Mouse (Mus musculus) Patski (cell line): ENCODE data around the gene Esrrg. TPM values are rescaled to one million over a fixed set of nuclear protein-coding genes. Genes with fewer than 3 reads are reported as not detected.

ENCODE experiments used
- ATAC-seq: fragments of 100-300 bp; one replicate; pipeline ENCODE4 v1.8.0; 2021
- CTCF ChIA-PET: fragments of 350-600 bp; sonication (Branson Sonifier 250); formaldehyde crosslinking; loops from one replicate; lab custom pipeline; 2022; ENCODE audit warnings: inconsistent platforms; lab: Charles Lee
- POLR2A ChIA-PET: fragments of 350-600 bp; sonication (Branson Sonifier 250); formaldehyde crosslinking; loops from one replicate; lab custom pipeline; 2022; ENCODE audit warnings: antibody characterized with exemption, inconsistent platforms; lab: Charles Lee
- DNase-seq: peaks from one replicate; pipeline ENCODE4 v3.0.0-alpha.2; 2011; ENCODE audit warnings: low read depth, low spot score
- H3K27me3 ChIP-seq: fragments of 371-371 bp; one replicate; pipeline ENCODE4 v1.5.1; 2021
- CTCF ChIP-seq: fragments of 100-300 bp; IDR thresholded peaks from one replicate; pipeline ENCODE4 v1.5.1; 2021
- in situ Hi-C: fragments of 300-500 bp; cut with MboI; formaldehyde crosslinking; loops from 3 replicates; pipeline ENCODE4 v1.11.1; 2018; ENCODE audit warnings: low pct_unique_long_range_greater_than_20kb, mixed read lengths
- polyA plus RNA-seq: library from polyadenylated mRNA; unstranded; gene quantifications from one replicate; pipeline ENCODE4 v1.2.3, GENCODE M21; 2021

Gene Esrrg
- polyA plus RNA-seq, 1 experiment from 2014 or later = 9.0 TPM

GRCm38 (mm10) chr1:187931146-187931545 lies 322.6 kb downstream of the Esrrg start:
- no peak for TF ChIP-seq CTCF
- POLR2A ChIA-PET = no interaction called here

GRCm38 (mm10) chr1:187938652-187939051 lies 330.1 kb downstream of the Esrrg start:
- ATAC-seq = no peak
- ChIA-PET CTCF (interaction anchor here (1.3 kb wide), 1 partner anchor 20 kb away, joined by 4 read pairs; no protein-coding TSS in a partner anchor), POLR2A (no interaction called here)
- no peak for TF ChIP-seq CTCF
- DNase-seq = peak; percentile 3
- in situ Hi-C loops = no loop called here
- H3K27me3 ChIP-seq = no peaks in the 10 kb centered on the region

More at GRCm38 (mm10) chr1:187931146-187931545, 322.6 kb downstream of the Esrrg start:
- no peak for ATAC-seq
- DNase-seq = no peak
- no peaks in the 10 kb centered on the region for H3K27me3 ChIP-seq
- CTCF ChIA-PET = interaction anchor here (0.9 to 1.5 kb wide), 2 partner anchors 9 to 12 kb away, joined by 3 read pairs; no protein-coding TSS in a partner anchor
- in situ Hi-C loops = no loop called here

- CTCF ChIA-PET = interaction anchor here (1.3 kb wide), 1 partner anchor 20 kb away, joined by 4 read pairs; no protein-coding TSS in a partner anchor
- DNase-seq (no peak), ATAC-seq (no peak)
- POLR2A ChIA-PET = no interaction called here
- in situ Hi-C loops = no loop called here
- TF ChIP-seq CTCF = no peak
- no peaks in the 10 kb centered on the region for H3K27me3 ChIP-seq
Observed at GRCm38 (mm10) chr1:187939078-187939477, 330.5 kb downstream of the Esrrg start.

GRCm38 (mm10) chr1:187951506-187951905 lies 342.9 kb downstream of the Esrrg start:
- in situ Hi-C loops = no loop called here
- ChIA-PET CTCF (no interaction called here), POLR2A (no interaction called here)
- DNase-seq (no peak), ATAC-seq (no peak)
- no peak for TF ChIP-seq CTCF
- no peaks in the 10 kb centered on the region for H3K27me3 ChIP-seq

- ChIA-PET POLR2A (no interaction called here), CTCF (interaction anchor here (1.2 to 1.3 kb wide), 2 partner anchors 10 to 24 kb away, joined by 3 to 4 read pairs; no protein-coding TSS in a partner anchor)
- no peaks in the 10 kb centered on the region for H3K27me3 ChIP-seq
- no peak for TF ChIP-seq CTCF
- ATAC-seq (no peak), DNase-seq (no peak)
- in situ Hi-C loops = no loop called here
Observed at GRCm38 (mm10) chr1:187956702-187957101, 348.1 kb downstream of the Esrrg start.

- no peak for ATAC-seq
- DNase-seq = no peak
- POLR2A ChIA-PET = no interaction called here
- no peaks in the 10 kb centered on the region for H3K27me3 ChIP-seq
- CTCF ChIA-PET = no interaction called here
- TF ChIP-seq CTCF = no peak
- in situ Hi-C loops = no loop called here
Observed at GRCm38 (mm10) chr1:187959192-187959591, 350.6 kb downstream of the Esrrg start.

- DNase-seq (no peak), ATAC-seq (no peak)
- POLR2A ChIA-PET = no interaction called here
- in situ Hi-C loops = no loop called here
- H3K27me3 ChIP-seq = no peaks in the 10 kb centered on the region
- CTCF ChIA-PET = no interaction called here
- TF ChIP-seq CTCF = no peak
Observed at GRCm38 (mm10) chr1:187961452-187961851, 352.9 kb downstream of the Esrrg start.

- no peaks in the 10 kb centered on the region for H3K27me3 ChIP-seq
- in situ Hi-C loops = no loop called here
- no peak for TF ChIP-seq CTCF
- DNase-seq = no peak
- CTCF ChIA-PET = no interaction called here
- no peak for ATAC-seq
- POLR2A ChIA-PET = no interaction called here
Observed at GRCm38 (mm10) chr1:187964829-187965760, 356.5 kb downstream of the Esrrg start.

GRCm38 (mm10) chr1:187965921-187966320 lies 357.3 kb downstream of the Esrrg start:
- in situ Hi-C loops = no loop called here
- TF ChIP-seq CTCF = no peak
- POLR2A ChIA-PET = no interaction called here

GRCm38 (mm10) chr1:187968379-187968778 lies 359.8 kb downstream of the Esrrg start:
- ATAC-seq = no peak
- CTCF ChIA-PET = no interaction called here

More at GRCm38 (mm10) chr1:187965921-187966320, 357.3 kb downstream of the Esrrg start:
- ATAC-seq (no peak), DNase-seq (no peak)
- CTCF ChIA-PET = no interaction called here
- no peaks in the 10 kb centered on the region for H3K27me3 ChIP-seq

GRCm38 (mm10) chr1:187969491-187969890 lies 360.9 kb downstream of the Esrrg start:
- no peaks in the 10 kb centered on the region for H3K27me3 ChIP-seq
- ChIA-PET POLR2A (no interaction called here), CTCF (no interaction called here)
- ATAC-seq (no peak), DNase-seq (no peak)
- no peak for TF ChIP-seq CTCF
- in situ Hi-C loops = no loop called here

More at GRCm38 (mm10) chr1:187968379-187968778, 359.8 kb downstream of the Esrrg start:
- no peak for TF ChIP-seq CTCF
- no peaks in the 10 kb centered on the region for H3K27me3 ChIP-seq
- POLR2A ChIA-PET = no interaction called here
- in situ Hi-C loops = no loop called here
- DNase-seq = no peak
